Mouse (Mus musculus) spleen, adult 10 weeks (tissue): ENCODE results near the gene Spag7. TPM values are rescaled to one million over a fixed set of nuclear protein-coding genes. Genes with fewer than 3 reads are reported as not detected.

Experiments
- polyA plus RNA-seq: library from polyadenylated mRNA; stranded (reverse); fragments of 350-450 nt; fragmentation: Illumina TruSeq; extraction: RNeasy Lipid Tissue Mini Kit (QIAGEN cat#74804); gene quantifications from one replicate; pipeline ENCODE4 v1.2.3, GENCODE M21; 2015; ENCODE audit warnings: low replicate concordance; ENCODE audit not compliant: insufficient read depth

Gene Spag7
- 38.6 TPM for polyA plus RNA-seq

DNA sequence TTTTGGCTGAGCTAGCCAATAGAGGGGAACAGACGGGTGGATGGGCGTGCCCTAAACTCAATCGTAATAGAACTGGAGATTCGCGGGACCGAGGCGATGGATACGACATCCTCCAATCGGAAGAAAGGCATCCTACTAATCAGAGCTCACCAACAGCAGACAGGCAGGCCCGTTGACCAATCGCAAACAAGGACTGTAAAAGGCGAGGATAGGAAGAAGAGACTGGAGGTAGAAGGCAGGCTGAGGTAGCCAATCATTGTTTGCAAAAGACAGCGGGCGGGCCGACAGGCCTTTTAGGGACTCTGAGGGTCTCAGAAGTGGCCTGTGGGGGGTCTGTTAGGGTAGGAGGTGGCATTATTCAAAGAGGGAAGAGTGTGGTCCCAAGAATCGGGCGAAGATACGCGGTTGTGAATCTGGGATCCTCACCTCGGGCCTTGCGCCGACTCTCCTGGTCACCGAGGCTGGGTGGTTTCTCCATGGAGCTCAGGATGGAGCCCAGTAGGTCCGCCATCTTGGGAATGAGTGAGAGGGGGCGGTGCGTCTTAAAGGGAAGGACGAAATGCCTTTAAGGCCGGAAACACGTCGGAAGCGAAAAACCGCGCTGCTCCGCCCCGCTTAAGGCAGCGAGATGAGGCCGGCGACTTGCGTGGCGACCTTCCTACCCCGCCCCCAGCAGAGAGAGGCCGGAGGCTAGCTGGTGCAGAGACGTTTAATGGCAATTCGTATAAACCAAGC lies at the start of gene Spag7:
Spag7 (minus strand) TSS at position 646 of the 735 bp plus-strand sequence.

GRCm38 (mm10) chr11:70699722-70700556 lies 30.7 kb upstream of the Spag7 start, which contains the start of the genes Inca1 and Kif1c:
Inca1 (minus strand) TSS chr11:70700155.
Kif1c (plus strand) TSS chr11:70700548.

DNA sequence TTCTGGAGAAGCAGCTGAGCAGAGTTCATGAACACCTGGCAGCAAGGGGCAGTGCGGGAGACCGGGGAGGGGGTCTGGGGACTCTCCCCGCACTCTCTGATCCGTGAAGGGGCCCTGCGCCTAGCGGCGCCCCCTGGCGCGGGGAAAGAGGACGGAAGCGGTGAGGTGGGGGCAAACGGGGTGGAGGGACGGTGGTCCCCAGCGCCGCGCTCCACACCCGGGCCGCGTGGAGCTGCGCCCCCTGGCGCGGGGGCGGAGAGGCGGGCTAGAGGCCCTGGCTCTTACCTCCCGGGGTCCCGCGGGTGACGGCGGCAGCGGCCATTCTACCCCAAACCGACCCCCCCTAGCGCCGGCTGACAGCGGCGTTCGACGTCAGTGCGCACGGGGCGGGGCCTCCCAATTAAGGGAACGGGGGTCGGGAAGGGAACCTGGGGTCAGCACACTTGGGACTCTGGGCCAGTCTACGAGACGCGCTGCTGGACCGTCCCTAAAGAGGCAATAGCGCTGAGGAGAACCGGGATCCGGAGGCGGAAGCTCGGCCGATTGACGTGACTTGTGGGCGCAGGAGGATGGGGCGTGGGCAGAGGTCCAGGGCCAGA lies 18.5 kb upstream of the Spag7 start, which contains the start of gene Camta2:
Camta2 (minus strand) TSS at position 505 of the 599 bp plus-strand sequence.

GRCm38 (mm10) chr11:70656964-70657363 lies 12.3 kb downstream of the Spag7 start, which contains the start of gene Eno3:
Eno3 (plus strand) TSS chr11:70657202.

DNA sequence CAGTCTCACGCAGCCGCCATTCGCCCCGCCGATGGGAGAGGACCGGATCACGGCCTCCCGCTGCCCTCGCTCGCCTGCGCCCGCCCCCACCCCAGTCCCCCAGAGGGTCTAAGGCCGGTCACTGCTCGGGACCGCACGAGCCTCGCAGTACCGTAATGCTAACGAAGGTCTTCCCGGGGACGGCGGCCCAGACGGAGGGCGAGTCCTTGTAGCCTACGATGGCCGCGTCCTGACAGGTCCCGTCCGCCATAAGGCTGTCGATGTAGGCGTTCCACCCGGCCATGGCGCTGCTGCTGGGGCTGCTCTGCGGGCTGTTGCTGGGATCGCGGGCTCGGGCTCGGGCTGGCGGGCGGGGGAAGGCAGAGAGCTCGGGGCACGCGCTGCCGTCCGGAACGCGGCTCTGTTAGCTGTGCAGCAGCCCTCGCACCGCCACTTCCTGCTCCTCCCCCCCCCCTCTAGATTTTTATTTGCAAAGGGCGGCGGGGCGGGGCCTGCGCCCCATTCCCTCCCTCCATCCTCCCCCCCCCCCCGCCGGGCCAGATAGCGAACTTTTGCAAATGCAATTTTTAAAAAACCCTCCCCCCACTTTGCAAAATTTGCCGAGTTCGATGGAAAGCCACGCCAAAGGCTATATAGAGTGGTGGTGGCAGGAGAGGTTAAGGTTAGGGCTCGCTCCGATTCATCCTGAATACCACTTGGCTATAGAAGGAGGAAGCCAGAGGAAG lies 14.9 kb downstream of the Spag7 start, which contains the start of gene Pfn1:
Pfn1 (minus strand) TSS at position 447 of the 725 bp plus-strand sequence.

GRCm38 (mm10) chr11:70646691-70647650 lies 22.2 kb downstream of the Spag7 start, which contains the start of the genes Rnf167 and Slc25a11:
Rnf167 (plus strand) TSS chr11:70647235.
Slc25a11 (minus strand) TSS chr11:70647479.

DNA sequence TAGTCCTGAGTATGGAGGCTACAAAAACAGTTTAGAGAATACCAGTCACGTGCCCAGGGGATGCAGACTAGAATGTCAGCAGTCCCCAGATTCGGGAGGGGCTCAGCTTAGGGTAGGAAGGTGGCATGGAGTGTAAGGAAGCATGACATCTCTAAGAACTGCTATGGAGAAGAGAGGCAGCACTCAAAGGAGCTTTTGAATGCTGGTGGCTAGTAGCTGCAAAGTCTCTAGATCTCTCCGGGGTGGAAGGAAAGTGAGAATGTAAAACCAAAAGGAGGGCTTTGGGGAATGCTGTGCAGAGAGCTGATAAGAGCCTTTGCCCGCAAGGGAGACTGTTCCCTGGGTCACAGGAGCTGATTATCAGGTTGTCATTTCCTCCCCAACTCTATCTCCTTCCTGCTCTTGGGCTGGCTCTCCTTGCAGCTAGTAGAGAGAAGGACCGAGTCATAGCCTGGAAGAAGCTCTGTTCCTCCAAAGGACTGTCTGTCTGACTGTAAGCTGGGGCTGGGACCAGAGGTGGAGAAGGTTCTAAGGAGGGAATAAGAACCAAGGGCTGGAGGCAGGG lies 30.4 kb downstream of the Spag7 start, which contains the start of gene Gp1ba:
Gp1ba (plus strand) TSS at position 409 of the 565 bp plus-strand sequence.

GRCm38 (mm10) chr11:70619101-70619500 lies 50.1 kb downstream of the Spag7 start, which contains the start of gene Chrne:
Chrne (minus strand) TSS chr11:70619216.

GRCm38 (mm10) chr11:70615516-70616093 lies 53.6 kb downstream of the Spag7 start, which contains the start of gene 4930544D05Rik:
4930544D05Rik (plus strand) TSS chr11:70615848.

Other genes with a start within 250 kb of the Spag7 start
- gene Arrb2, start 236.8 kb downstream of the Spag7 start, polyA plus RNA-seq: 94.8 TPM
- gene Med11, start 217.5 kb downstream of the Spag7 start, polyA plus RNA-seq: 40.8 TPM
- 4.9 TPM for gene Zmynd15, start 210.0 kb downstream of the Spag7 start, polyA plus RNA-seq
- 36.3 TPM for gene Cxcl16, start 209.4 kb downstream of the Spag7 start, polyA plus RNA-seq
- 2.2 TPM for gene Tm4sf5, start 164.2 kb downstream of the Spag7 start, polyA plus RNA-seq
- gene Vmo1, start 154.8 kb downstream of the Spag7 start, polyA plus RNA-seq: not detected
- not detected for gene Gltpd2, start 150.2 kb downstream of the Spag7 start, polyA plus RNA-seq
- gene Psmb6, start 144.0 kb downstream of the Spag7 start, polyA plus RNA-seq: 92.2 TPM
- gene Gm40193, start 136.5 kb downstream of the Spag7 start, polyA plus RNA-seq: not detected
- gene Pld2, start 129.4 kb downstream of the Spag7 start, polyA plus RNA-seq: 8.9 TPM
- 52.0 TPM for gene Mink1, start 106.5 kb downstream of the Spag7 start, polyA plus RNA-seq
- gene 4930544D05Rik, start 53.6 kb downstream of the Spag7 start, polyA plus RNA-seq: not detected
- 0.47 TPM for gene Chrne, start 50.2 kb downstream of the Spag7 start, polyA plus RNA-seq
- gene Gp1ba, start 30.3 kb downstream of the Spag7 start, polyA plus RNA-seq: 3.7 TPM
- 203 TPM for gene Rnf167, start 22.2 kb downstream of the Spag7 start, polyA plus RNA-seq
- gene Slc25a11, start 21.9 kb downstream of the Spag7 start, polyA plus RNA-seq: 93.8 TPM
- gene Pfn1, start 14.8 kb downstream of the Spag7 start, polyA plus RNA-seq: 1,849 TPM
- 22.1 TPM for gene Eno3, start 12.2 kb downstream of the Spag7 start, polyA plus RNA-seq
- gene Camta2, start 18.7 kb upstream of the Spag7 start, polyA plus RNA-seq: 19.7 TPM
- gene Inca1, start 30.7 kb upstream of the Spag7 start, polyA plus RNA-seq: 1.0 TPM
- gene Kif1c, start 31.1 kb upstream of the Spag7 start, polyA plus RNA-seq: 17.2 TPM
- gene Zfp3, start 94.8 kb upstream of the Spag7 start, polyA plus RNA-seq: 9.9 TPM
- 33.4 TPM for gene Scimp, start 143.2 kb upstream of the Spag7 start, polyA plus RNA-seq
- gene Rabep1, start 175.4 kb upstream of the Spag7 start, polyA plus RNA-seq: 51.8 TPM